15 mouse cellular contexts compared by ENCODE assay signal in the genomic region with DNA sequence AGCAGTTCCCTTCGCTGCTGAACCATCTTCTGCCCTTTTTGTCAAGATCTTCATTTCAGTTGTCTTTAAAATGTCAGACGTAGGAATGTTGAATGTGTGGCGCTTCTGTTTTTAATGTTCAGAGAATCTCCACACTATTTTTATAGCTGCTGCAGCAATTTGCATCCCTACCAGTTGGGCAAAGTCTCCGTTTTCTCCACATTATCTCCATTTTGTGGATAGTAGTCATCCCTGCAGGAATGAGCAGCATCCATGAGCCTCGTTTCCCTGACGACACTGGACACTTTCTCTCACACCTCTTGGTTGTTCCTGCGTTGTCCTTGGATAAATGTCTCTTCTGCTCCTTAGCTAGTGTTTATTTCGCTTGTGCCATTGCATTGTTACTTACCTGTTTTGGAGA.
"Had no signal": no experiment of that assay in that cellular context is flagged by ENCODE, and none has a peak within 500 bp of the region (broad histone marks: within the 10 kb centered on the region; RNA-seq: fewer than 3 reads in every experiment).

No protein-coding gene starts in this region.

- ATAC-seq: intestine, postnatal 0 days had no signal

- H3K27ac ChIP-seq: kidney, postnatal 0 days; liver, embryonic 13.5 days; stomach, embryonic 15.5 days had no signal

- DNase-seq: kidney, adult 2 months; kidney, postnatal 25 days; layer of hippocampus, postnatal 36 days; liver, embryonic 13.5 days; lung, adult 2 months; lung, postnatal 14 days; lung, postnatal 4 days; midbrain, embryonic 14.5 days; right cerebral cortex, postnatal 14 days; spleen, adult 18-20 months; thymus, adult 18-20 months; thymus, postnatal 4 days had no signal

- H3K4me3 ChIP-seq: liver, embryonic 13.5 days; stomach, embryonic 15.5 days had no signal
